Comparison of ENCODE assay signal across 8 mouse cellular contexts in genomic region chr19:10605901-10606622, GRCm38 (mm10). TPM values are rescaled to one million over a fixed set of nuclear protein-coding genes. Genes with fewer than 3 reads are reported as not detected.
A peak's percentile ranks its signal among the peaks of the same experiment; 100 is the strongest.
DNase-seq lines count a peak whose midpoint lies in the region; ATAC-seq and TF ChIP-seq lines count a peak whose summit lies in the region.

No protein-coding gene starts in this region.

- H3K4me1 ChIP-seq in testis, adult 2 months (ENCODE audit: control insufficient read depth, insufficient read depth, low read length): peaks cover 16% of the 10 kb centered on the region

- no peak; the same call in 1 of the 2 replicates for ATAC-seq in megakaryocyte-erythroid progenitor cell, adult 5-6 weeks (replicated peaks; ENCODE audit: low FRiP score, low TSS enrichment, poor library complexity, severe bottlenecking)

- peaks cover 11% of the 10 kb centered on the region for H3K36me3 ChIP-seq in testis, adult 2 months (ENCODE audit: control insufficient read depth, insufficient read depth, low read length)

- TF ChIP-seq CTCF in testis, adult 2 months (IDR thresholded peaks at IDR 0.05; ENCODE audit: control insufficient read depth, insufficient read depth, insufficient replicate concordance, low read depth, low read length): no peak

- TF ChIP-seq POLR2A in testis, adult 2 months (IDR thresholded peaks at IDR 0.05; ENCODE audit: control insufficient read depth, low read depth, low read length): no peak

- peak overlapping the region; percentile 96 for H3K27ac ChIP-seq in testis, adult 2 months (ENCODE audit: control insufficient read depth, insufficient read depth, low read depth, low read length)

- DNase-seq in testis, postnatal 14 days (ENCODE audit: low spot score): no peak
- DNase-seq in c-Kit-positive CD71-positive TER-119-negative erythroid progenitor cells, embryonic 14.5 days (ENCODE audit: low read depth): peak; percentile 42
- DNase-seq in induced T-regulatory cell, adult 2 months (ENCODE audit: low read depth): peak; percentile 55
- peak; percentile 30 for DNase-seq in lung, postnatal 36 days
- DNase-seq in layer of hippocampus, adult 9-11 months: no peak
- no peak for DNase-seq in urinary bladder, postnatal 25 days (ENCODE audit: low spot score)

- no peaks in the 10 kb centered on the region for H3K27me3 ChIP-seq in testis, adult 2 months (ENCODE audit: control insufficient read depth, insufficient read depth, low read length)

- H3K4me3 ChIP-seq in testis, adult 2 months (ENCODE audit: control insufficient read depth, low read depth, low read length): peak overlapping the region; percentile 100

RNA-seq across cellular contexts. Expression of gene Tkfc, which starts 0.6 kb away (rescaled TPM):
- 166 and 174 TPM in 2 replicates for polyA plus RNA-seq in testis, adult 2 months (2012; rRNA removed)
- 9.0 and 9.6 TPM in 2 replicates for total RNA-seq in megakaryocyte-erythroid progenitor cell, adult 5-6 weeks (2014; fragmentation: Nextera tagmentation)
- total RNA-seq in megakaryocyte-erythroid progenitor cell, adult 5-6 weeks (2017): 1.9 and 4.2 TPM in 2 replicates

RNA-seq across cellular contexts. Expression of gene Ddb1, which starts 0.9 kb away (rescaled TPM):
- 91.2 and 95.5 TPM in 2 replicates for polyA plus RNA-seq in testis, adult 2 months (2012; rRNA removed)
- 229 and 288 TPM in 2 replicates for total RNA-seq in megakaryocyte-erythroid progenitor cell, adult 5-6 weeks (2014; fragmentation: Nextera tagmentation)
- total RNA-seq in megakaryocyte-erythroid progenitor cell, adult 5-6 weeks (2017): 535 and 656 TPM in 2 replicates

RNA-seq across cellular contexts. Expression of gene Vwce, which starts 28.0 kb away (rescaled TPM):
- polyA plus RNA-seq in testis, adult 2 months (2012; rRNA removed): 1.3 and 2.2 TPM in 2 replicates
- total RNA-seq in megakaryocyte-erythroid progenitor cell, adult 5-6 weeks (2014; fragmentation: Nextera tagmentation): 0.90 and 0.99 TPM in 2 replicates
- total RNA-seq in megakaryocyte-erythroid progenitor cell, adult 5-6 weeks (2017): not detected in 2 replicates

RNA-seq across cellular contexts. Expression of gene Tmem138, which starts 28.9 kb away (rescaled TPM):
- 18.3 and 24.5 TPM in 2 replicates for polyA plus RNA-seq in testis, adult 2 months (2012; rRNA removed)
- 24.4 and 51.9 TPM in 2 replicates for total RNA-seq in megakaryocyte-erythroid progenitor cell, adult 5-6 weeks (2014; fragmentation: Nextera tagmentation)
- total RNA-seq in megakaryocyte-erythroid progenitor cell, adult 5-6 weeks (2017): 7.2 and 8.8 TPM in 2 replicates

RNA-seq across cellular contexts. Expression of gene Cyb561a3, which starts 29.1 kb away (rescaled TPM):
- 27.0 and 34.2 TPM in 2 replicates for polyA plus RNA-seq in testis, adult 2 months (2012; rRNA removed)
- total RNA-seq in megakaryocyte-erythroid progenitor cell, adult 5-6 weeks (2014; fragmentation: Nextera tagmentation): 17.7 and 27.3 TPM in 2 replicates
- 7.6 and 11.9 TPM in 2 replicates for total RNA-seq in megakaryocyte-erythroid progenitor cell, adult 5-6 weeks (2017)

Comparison
In these comparisons a context has a peak if more than half of its experiments do, and no peak if none do; other contexts are left out.
1. DNase-seq: peak in c-Kit-positive CD71-positive TER-119-negative erythroid progenitor cells, embryonic 14.5 days (single experiment), induced T-regulatory cell, adult 2 months (single experiment) and lung, postnatal 36 days (single experiment); none in testis, postnatal 14 days (single experiment), layer of hippocampus, adult 9-11 months (single experiment) and urinary bladder, postnatal 25 days (single experiment).